Mouse (Mus musculus) cerebellum, adult 2 months (tissue): Measurements from ENCODE around the gene Abce1. TPM values are rescaled to one million over a fixed set of nuclear protein-coding genes. Genes with fewer than 3 reads are reported as not detected.

Experiments
- DNase-seq, 2 experiments: peaks; one replicate each; pipeline ENCODE4 v3.0.0; 2021
- H3K27ac ChIP-seq: fragments of 200-500 bp; 2 replicates; pipeline ENCODE4 v1.5.1; 2012; ENCODE audit warnings: low read length, control low read depth, inconsistent platforms; ENCODE audit not compliant: insufficient read depth
- H3K27me3 ChIP-seq: fragments of 200-500 bp; 2 replicates; pipeline ENCODE4 v1.6.1; 2012; ENCODE audit warnings: inconsistent platforms, mild to moderate bottlenecking, low read length, moderate library complexity; ENCODE audit not compliant: control insufficient read depth, insufficient read depth
- H3K4me1 ChIP-seq: fragments of 200-500 bp; 2 replicates; pipeline ENCODE4 v1.6.1; 2011; ENCODE audit warnings: low read length; ENCODE audit not compliant: control insufficient read depth, insufficient read depth
- H3K4me3 ChIP-seq: fragments of 200-500 bp; replicated peaks from 2 replicates; pipeline ENCODE3; 2011; ENCODE audit warnings: mild to moderate bottlenecking, low read depth, low read length, control low read depth; ENCODE audit not compliant: insufficient read depth
- CTCF ChIP-seq: fragments of 200-500 bp; IDR thresholded peaks from 2 replicates; pipeline ENCODE4 v1.5.1; 2011; ENCODE audit warnings: low read depth, mild to moderate bottlenecking, control low read depth, low read length, moderate library complexity, borderline replicate concordance; ENCODE audit not compliant: insufficient read depth
- POLR2A ChIP-seq: fragments of 200-500 bp; IDR thresholded peaks from 2 replicates; pipeline ENCODE4 v1.6.1; 2011; ENCODE audit warnings: low read length, control low read depth, borderline replicate concordance; ENCODE audit not compliant: insufficient read depth
- WGBS: fragments of 180-500 bp; shearing (Covaris S2); methylation state at CpG from one replicate; pipeline ENCODE4 v1.1.7; 2018; 5-methylcytosine and 5-hydroxymethylcytosine counted together
- polyA plus RNA-seq: library from polyadenylated mRNA; depleted of rRNA; stranded (reverse); fragments of >200 nt; gene quantifications from 2 replicates; pipeline ENCODE4 v1.2.3, GENCODE M21; 2012; rRNA removed

The Abce1 gene
- polyA plus RNA-seq, 1 experiment = 47.8 TPM

DNA sequence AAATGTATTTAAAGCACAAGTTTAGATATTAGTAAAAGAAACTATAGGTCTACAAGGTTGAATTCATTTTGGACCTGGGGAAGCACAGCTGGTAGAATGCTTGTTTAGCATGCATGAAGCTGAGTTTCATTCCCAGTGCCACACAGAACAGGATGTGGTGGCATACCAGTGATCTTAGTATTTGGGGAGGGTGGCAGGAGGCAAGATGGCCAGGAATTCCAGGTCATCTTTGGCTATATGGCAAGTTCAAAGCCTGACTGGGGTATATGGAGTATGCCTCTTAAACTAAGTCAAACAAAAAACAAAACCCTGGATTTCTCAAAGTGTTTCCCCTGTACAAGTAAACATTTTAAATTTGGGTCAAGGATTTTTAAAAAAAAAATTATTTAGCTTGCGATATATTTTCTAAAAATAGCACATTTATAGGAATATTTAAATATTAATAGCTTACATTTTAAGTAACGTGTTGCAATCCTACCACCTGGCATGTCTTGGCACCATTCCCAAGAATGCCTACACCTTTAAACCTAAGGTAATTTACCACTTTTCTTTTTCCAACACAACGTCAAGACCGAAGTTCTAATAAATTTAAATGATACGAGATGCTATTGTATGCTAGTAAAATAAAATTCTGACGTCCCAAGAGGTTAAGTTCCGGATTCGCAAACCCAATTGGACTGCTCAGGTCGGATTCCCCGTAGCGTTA, 73.4 kb downstream of the Abce1 start:
- peaks cover 4% of the 10 kb centered on the region for H3K4me1 ChIP-seq
- DNase-seq = peak; percentile 18 to 55
- peak overlapping the region; percentile 93 for H3K4me3 ChIP-seq
- peak overlapping the region; percentile 83; the same call in 1 of the 2 replicates for H3K27ac ChIP-seq
- TF ChIP-seq CTCF (no peak), POLR2A (no peak)
- no peaks in the 10 kb centered on the region for H3K27me3 ChIP-seq
- 2% methylated on average over 11 of the region's 11 CpGs for whole genome bisulfite sequencing

DNA sequence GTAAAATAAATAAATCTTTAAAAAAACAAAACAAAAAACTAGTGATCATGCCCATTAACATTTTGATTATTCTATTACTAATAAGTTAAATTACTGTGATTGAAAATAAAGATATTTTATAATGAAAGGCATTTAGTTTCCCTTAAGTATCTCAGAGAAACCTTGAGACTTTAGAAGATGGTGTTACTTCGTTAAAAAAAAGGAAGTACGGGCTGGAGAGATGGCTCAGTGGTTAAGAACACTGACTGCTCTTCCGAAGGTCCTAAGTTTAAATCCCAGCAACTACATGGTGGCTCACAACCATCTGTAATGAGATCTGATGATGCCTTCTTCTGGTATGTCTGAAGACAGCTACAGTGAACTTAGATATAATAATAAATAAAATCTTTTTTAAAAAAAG, 74.3 kb downstream of the Abce1 start:
- no peak for TF ChIP-seq POLR2A
- TF ChIP-seq CTCF = no peak
- WGBS = 89% methylated on average over 3 of the region's 3 CpGs
- H3K27me3 ChIP-seq = no peaks in the 10 kb centered on the region

DNA sequence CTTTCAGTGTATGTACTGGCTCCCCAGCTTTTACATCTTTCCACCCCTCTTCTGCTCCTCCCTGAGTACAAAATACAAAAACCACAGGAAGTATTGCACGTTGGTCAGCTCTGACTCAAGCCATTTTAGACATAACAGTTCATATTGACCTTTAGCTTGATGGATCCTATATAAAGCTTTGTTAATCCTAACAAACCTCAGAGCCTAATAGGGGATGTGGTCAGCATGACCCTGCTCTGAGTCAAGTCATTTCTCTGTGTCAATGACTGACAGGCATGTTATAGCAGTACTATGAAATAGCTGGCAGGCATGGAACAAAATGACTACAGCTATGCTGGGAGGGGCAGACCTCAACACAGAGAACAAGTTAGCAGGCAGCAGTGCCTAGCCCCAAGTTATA, 75.4 kb downstream of the Abce1 start:
- WGBS = 68% methylated on average over 1 of the region's 1 CpGs
- H3K4me3 ChIP-seq = no peak overlapping the region

More for the DNA sequence above, 74.3 kb downstream of the Abce1 start:
- no peak overlapping the region for H3K4me3 ChIP-seq
- DNase-seq = no peak
- no peak overlapping the region for H3K27ac ChIP-seq
- peaks cover 2% of the 10 kb centered on the region; the same call in 1 of the 2 replicates for H3K4me1 ChIP-seq

DNA sequence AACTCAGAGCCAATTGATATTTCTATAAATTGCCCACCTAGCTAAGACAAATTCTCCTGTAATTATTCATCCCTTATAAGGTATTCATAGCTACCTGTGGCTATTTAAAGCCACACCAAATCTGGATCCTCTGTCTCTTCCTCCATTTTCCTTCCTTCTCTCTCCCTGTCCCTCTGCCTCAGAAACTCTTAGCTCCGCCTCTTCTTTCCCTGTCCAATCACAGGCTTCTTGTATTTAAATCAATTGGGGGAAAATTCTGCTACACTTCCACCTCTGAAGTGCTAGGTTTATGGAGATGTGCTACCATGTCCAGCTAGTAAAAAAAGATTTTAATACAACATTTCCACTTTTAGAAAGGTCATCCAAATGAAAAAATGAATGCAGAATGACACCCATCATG, 76.0 kb downstream of the Abce1 start:
- no peaks in the 10 kb centered on the region for H3K27me3 ChIP-seq
- H3K4me1 ChIP-seq = no peaks in the 10 kb centered on the region
- no peak overlapping the region for H3K27ac ChIP-seq
- no peak overlapping the region for H3K4me3 ChIP-seq
- DNase-seq = no peak
- WGBS = 97% methylated on average over 1 of the region's 1 CpGs
- no peak for TF ChIP-seq POLR2A
- TF ChIP-seq CTCF = no peak

More for the DNA sequence above, 75.4 kb downstream of the Abce1 start:
- no peak for TF ChIP-seq POLR2A
- no peak for TF ChIP-seq CTCF
- no peak for DNase-seq
- Histone ChIP-seq H3K27ac (no peak overlapping the region), H3K27me3 (no peaks in the 10 kb centered on the region), H3K4me1 (no peaks in the 10 kb centered on the region)

Other genes starting within 250 kb of the Abce1 start
- gene Otud4, start 72.1 kb downstream of the Abce1 start, polyA plus RNA-seq = 23.6 and 25.0 TPM in 2 replicates
- 8.1 and 8.9 TPM in 2 replicates for gene Anapc10, start 80 bp upstream of the Abce1 start, polyA plus RNA-seq